Mouse (Mus musculus): ENCODE measurements around the gene Rgs10. TPM values are rescaled to one million over a fixed set of nuclear protein-coding genes. Genes with fewer than 3 reads are reported as not detected.

Rgs10 gene
- polyA plus RNA-seq, 1 experiment from 2014 or later: 32.3 TPM

- peak overlapping the region; percentile 90 for H3K9ac ChIP-seq (replicated peaks)
- H3K27me3 ChIP-seq (ENCODE audit: insufficient read depth, low read length): no peaks in the 10 kb centered on the region
- DNase-seq: peak; percentile 63
- H3K4me3 ChIP-seq (ENCODE audit: low read depth, low read length): peak overlapping the region; percentile 92
- peak overlapping the region; percentile 92 for H3K27ac ChIP-seq (ENCODE audit: low read depth)
- H3K4me1 ChIP-seq (ENCODE audit: insufficient read depth): peaks cover 20% of the 10 kb centered on the region
- whole genome bisulfite sequencing (ENCODE audit: insufficient replicate concordance): 11% methylated on average over 4 of the region's 4 CpGs
- H3K4me2 ChIP-seq (ENCODE audit: low read depth, low read length): peak overlapping the region; percentile 96
- 0 out of 2 replicates have a peak, but pooled peaks have one; percentile 8 for TF ChIP-seq EP300 (IDR thresholded peaks at IDR 0.05; ENCODE audit: low read depth)
- TF ChIP-seq CTCF (IDR thresholded peaks at IDR 0.05; ENCODE audit: low read depth): no peak
- peaks cover under 1% of the 10 kb centered on the region; the same call in 1 of the 2 replicates for H3K36me3 ChIP-seq (replicated peaks; ENCODE audit: insufficient read depth, low read length)
- no peaks in the 10 kb centered on the region for H3K9me3 ChIP-seq (ENCODE audit: low read length)
- 0 out of 2 replicates have a peak, but pooled peaks have one; percentile 4 for ATAC-seq
Observed at GRCm38 (mm10) chr7:128459791-128460130, 41.2 kb upstream of the Rgs10 start.

DNA sequence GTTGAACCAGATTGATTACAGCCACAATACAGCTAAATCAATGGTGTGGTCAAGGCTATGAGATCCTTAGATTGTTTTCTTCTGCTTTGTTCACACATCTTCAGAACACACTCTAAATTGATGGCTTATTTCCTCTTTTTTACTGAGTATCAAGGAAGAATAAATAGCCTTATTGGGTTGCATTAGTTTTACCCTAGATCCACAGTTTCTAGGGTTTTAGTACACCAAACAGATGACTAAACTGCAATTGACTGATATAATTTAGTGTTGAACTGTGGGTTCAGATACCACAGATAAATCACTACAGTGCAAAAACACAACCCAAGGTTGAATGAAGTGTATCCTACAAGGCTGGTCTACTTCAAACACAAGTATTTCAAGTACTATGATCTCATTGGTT, 39.5 kb upstream of the Rgs10 start:
- Histone ChIP-seq H3K4me2 (ENCODE audit: low read depth, low read length) (no peak overlapping the region), H3K9ac (replicated peaks) (no peak overlapping the region), H3K36me3 (replicated peaks; ENCODE audit: insufficient read depth, low read length) (peaks cover 16% of the 10 kb centered on the region), H3K27me3 (ENCODE audit: insufficient read depth, low read length) (no peaks in the 10 kb centered on the region), H3K9me3 (ENCODE audit: low read length) (no peaks in the 10 kb centered on the region), H3K4me1 (ENCODE audit: insufficient read depth) (peaks cover 20% of the 10 kb centered on the region), H3K4me3 (ENCODE audit: low read depth, low read length) (no peak overlapping the region), H3K27ac (ENCODE audit: low read depth) (no peak overlapping the region)
- TF ChIP-seq CTCF (IDR thresholded peaks at IDR 0.05; ENCODE audit: low read depth): no peak
- TF ChIP-seq EP300 (IDR thresholded peaks at IDR 0.05; ENCODE audit: low read depth): no peak
- ATAC-seq (no peak), DNase-seq (no peak)

DNA sequence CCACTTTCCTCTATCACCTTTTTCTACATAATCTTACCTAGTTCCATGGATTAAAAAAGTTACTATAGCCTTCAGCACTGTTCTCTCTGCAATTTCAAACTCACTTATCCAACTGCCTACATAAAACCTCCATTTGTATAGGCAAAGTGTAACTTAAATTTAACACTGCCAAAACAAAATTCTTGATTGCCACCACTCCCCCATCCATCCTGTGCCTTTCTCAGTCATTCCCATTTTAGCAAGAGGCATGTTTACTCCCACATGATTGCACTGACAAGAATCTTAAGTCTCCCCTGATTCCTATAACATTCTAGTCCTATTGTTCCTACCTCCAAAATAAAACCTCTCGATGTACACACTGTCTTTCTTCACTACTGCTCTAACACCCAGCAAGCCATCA, 34.2 kb upstream of the Rgs10 start:
- Histone ChIP-seq H3K36me3 (replicated peaks; ENCODE audit: insufficient read depth, low read length) (peaks cover 63% of the 10 kb centered on the region), H3K4me1 (ENCODE audit: insufficient read depth) (peaks cover 5% of the 10 kb centered on the region; the same call in 1 of the 2 replicates), H3K9me3 (ENCODE audit: low read length) (no peaks in the 10 kb centered on the region), H3K27ac (ENCODE audit: low read depth) (no peak overlapping the region), H3K4me3 (ENCODE audit: low read depth, low read length) (no peak overlapping the region), H3K4me2 (ENCODE audit: low read depth, low read length) (no peak overlapping the region), H3K27me3 (ENCODE audit: insufficient read depth, low read length) (no peaks in the 10 kb centered on the region), H3K9ac (replicated peaks) (no peak overlapping the region)
- ATAC-seq (no peak), DNase-seq (no peak)
- WGBS (ENCODE audit: insufficient replicate concordance): 93% methylated on average over 1 of the region's 1 CpGs
- TF ChIP-seq CTCF (IDR thresholded peaks at IDR 0.05; ENCODE audit: low read depth) (no peak), EP300 (IDR thresholded peaks at IDR 0.05; ENCODE audit: low read depth) (no peak)

- no peak overlapping the region for H3K4me3 ChIP-seq (ENCODE audit: low read depth, low read length)
- no peak overlapping the region for H3K4me2 ChIP-seq (ENCODE audit: low read depth, low read length)
- no peak overlapping the region for H3K9ac ChIP-seq (replicated peaks)
- ATAC-seq (no peak), DNase-seq (no peak)
- WGBS (ENCODE audit: insufficient replicate concordance): 71% methylated on average over 2 of the region's 2 CpGs
- no peak overlapping the region for H3K27ac ChIP-seq (ENCODE audit: low read depth)
- H3K27me3 ChIP-seq (ENCODE audit: insufficient read depth, low read length): no peaks in the 10 kb centered on the region
- no peaks in the 10 kb centered on the region for H3K4me1 ChIP-seq (ENCODE audit: insufficient read depth)
- H3K9me3 ChIP-seq (ENCODE audit: low read length): no peaks in the 10 kb centered on the region
- H3K36me3 ChIP-seq (replicated peaks; ENCODE audit: insufficient read depth, low read length): peaks cover 43% of the 10 kb centered on the region
- TF ChIP-seq EP300 (IDR thresholded peaks at IDR 0.05; ENCODE audit: low read depth) (no peak), CTCF (IDR thresholded peaks at IDR 0.05; ENCODE audit: low read depth) (no peak)
Observed at GRCm38 (mm10) chr7:128440584-128440983, 22.0 kb upstream of the Rgs10 start.

DNA sequence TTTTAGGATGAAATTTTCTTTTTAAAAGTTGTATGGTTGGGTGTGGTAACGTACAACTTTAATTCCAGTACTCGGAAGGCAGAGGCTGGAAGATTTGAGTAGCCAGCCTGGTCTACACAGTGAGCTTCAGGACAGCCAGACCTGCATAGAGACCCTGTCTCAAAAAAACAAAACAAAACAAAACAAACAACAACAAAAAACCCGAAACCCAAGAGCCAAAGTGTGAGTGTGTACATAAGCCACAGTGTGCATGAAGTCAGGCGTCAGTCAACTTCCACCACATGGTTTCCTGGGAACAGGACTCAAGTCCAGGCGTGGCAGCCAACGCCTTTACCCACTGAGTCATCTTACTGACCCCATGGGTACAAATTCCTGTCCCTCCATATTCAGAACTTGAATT, 20.7 kb upstream of the Rgs10 start:
- H3K4me1 ChIP-seq (ENCODE audit: insufficient read depth): no peaks in the 10 kb centered on the region
- WGBS (ENCODE audit: insufficient replicate concordance): 90% methylated on average over 6 of the region's 6 CpGs
- ATAC-seq (no peak), DNase-seq (no peak)
- H3K27me3 ChIP-seq (ENCODE audit: insufficient read depth, low read length): no peaks in the 10 kb centered on the region
- H3K36me3 ChIP-seq (replicated peaks; ENCODE audit: insufficient read depth, low read length): peaks cover 30% of the 10 kb centered on the region
- no peak overlapping the region for H3K4me3 ChIP-seq (ENCODE audit: low read depth, low read length)
- no peaks in the 10 kb centered on the region for H3K9me3 ChIP-seq (ENCODE audit: low read length)
- H3K9ac ChIP-seq (replicated peaks): no peak overlapping the region
- H3K27ac ChIP-seq (ENCODE audit: low read depth): no peak overlapping the region
- no peak for TF ChIP-seq EP300 (IDR thresholded peaks at IDR 0.05; ENCODE audit: low read depth)
- no peak for TF ChIP-seq CTCF (IDR thresholded peaks at IDR 0.05; ENCODE audit: low read depth)
- no peak overlapping the region for H3K4me2 ChIP-seq (ENCODE audit: low read depth, low read length)

DNA sequence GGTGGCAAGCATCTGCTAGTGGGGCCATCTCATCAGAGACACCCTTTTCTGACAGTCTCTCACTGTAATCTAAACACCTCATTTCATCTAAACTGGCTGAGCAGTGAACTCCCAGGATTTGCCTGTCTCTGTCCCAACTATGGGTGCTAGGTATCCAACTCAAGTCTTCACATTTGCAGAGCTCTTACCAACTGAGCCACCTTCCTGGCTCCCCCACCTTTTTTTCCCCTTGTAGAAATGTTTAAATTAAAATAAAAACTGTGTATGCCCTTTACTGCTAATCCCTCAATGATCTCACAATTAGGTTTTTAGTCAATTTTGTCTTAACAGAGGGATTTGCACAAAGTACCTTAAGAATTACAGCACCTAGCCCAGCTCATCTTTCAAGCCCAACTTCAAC, 19.6 kb upstream of the Rgs10 start:
- DNase-seq (no peak), ATAC-seq (no peak)
- no peak overlapping the region for H3K27ac ChIP-seq (ENCODE audit: low read depth)
- no peak overlapping the region for H3K9ac ChIP-seq (replicated peaks)
- H3K9me3 ChIP-seq (ENCODE audit: low read length): no peaks in the 10 kb centered on the region
- H3K4me2 ChIP-seq (ENCODE audit: low read depth, low read length): no peak overlapping the region
- H3K4me3 ChIP-seq (ENCODE audit: low read depth, low read length): no peak overlapping the region
- TF ChIP-seq EP300 (IDR thresholded peaks at IDR 0.05; ENCODE audit: low read depth) (no peak), CTCF (IDR thresholded peaks at IDR 0.05; ENCODE audit: low read depth) (no peak)
- no peaks in the 10 kb centered on the region for H3K4me1 ChIP-seq (ENCODE audit: insufficient read depth)
- no peaks in the 10 kb centered on the region for H3K27me3 ChIP-seq (ENCODE audit: insufficient read depth, low read length)
- peaks cover 19% of the 10 kb centered on the region for H3K36me3 ChIP-seq (replicated peaks; ENCODE audit: insufficient read depth, low read length)

DNA sequence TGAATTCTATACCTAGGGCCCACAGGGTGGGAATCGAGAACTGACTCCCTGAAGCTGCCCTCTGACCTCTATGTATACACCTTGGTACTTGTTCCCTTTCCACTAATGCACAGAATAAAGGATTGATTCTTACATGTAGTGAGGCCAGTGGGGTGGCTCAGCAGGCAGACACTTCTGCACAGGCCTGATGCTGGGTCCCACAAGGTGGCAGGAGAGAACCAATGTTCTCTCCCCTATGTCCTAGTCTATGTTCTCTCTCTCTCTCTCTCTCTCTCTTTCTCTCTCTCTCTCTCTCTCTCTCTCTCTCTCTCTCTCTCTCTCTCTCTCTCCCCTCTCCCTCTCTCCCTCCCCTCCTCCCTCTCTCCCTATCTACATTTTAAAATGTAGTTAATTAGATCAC, 14.7 kb upstream of the Rgs10 start:
- no peak for ATAC-seq
- Histone ChIP-seq H3K9ac (replicated peaks) (no peak overlapping the region), H3K4me2 (ENCODE audit: low read depth, low read length) (no peak overlapping the region), H3K27ac (ENCODE audit: low read depth) (no peak overlapping the region), H3K27me3 (ENCODE audit: insufficient read depth, low read length) (no peaks in the 10 kb centered on the region), H3K9me3 (ENCODE audit: low read length) (no peaks in the 10 kb centered on the region), H3K4me1 (ENCODE audit: insufficient read depth) (no peaks in the 10 kb centered on the region), H3K4me3 (ENCODE audit: low read depth, low read length) (no peak overlapping the region), H3K36me3 (replicated peaks; ENCODE audit: insufficient read depth, low read length) (no peaks in the 10 kb centered on the region)
- 41% methylated on average over 1 of the region's 1 CpGs for WGBS (ENCODE audit: insufficient replicate concordance)
- no peak for DNase-seq
- peak; percentile 57 for TF ChIP-seq CTCF (IDR thresholded peaks at IDR 0.05; ENCODE audit: low read depth)
- TF ChIP-seq EP300 (IDR thresholded peaks at IDR 0.05; ENCODE audit: low read depth): no peak
